Mouse (Mus musculus): ENCODE results near the gene Sec23a. TPM values are rescaled to one million over a fixed set of nuclear protein-coding genes. Genes with fewer than 3 reads are reported as not detected.

Gene Sec23a
- total and polyA plus RNA-seq, 2 experiments = 23.7 to 96.3 TPM

DNA sequence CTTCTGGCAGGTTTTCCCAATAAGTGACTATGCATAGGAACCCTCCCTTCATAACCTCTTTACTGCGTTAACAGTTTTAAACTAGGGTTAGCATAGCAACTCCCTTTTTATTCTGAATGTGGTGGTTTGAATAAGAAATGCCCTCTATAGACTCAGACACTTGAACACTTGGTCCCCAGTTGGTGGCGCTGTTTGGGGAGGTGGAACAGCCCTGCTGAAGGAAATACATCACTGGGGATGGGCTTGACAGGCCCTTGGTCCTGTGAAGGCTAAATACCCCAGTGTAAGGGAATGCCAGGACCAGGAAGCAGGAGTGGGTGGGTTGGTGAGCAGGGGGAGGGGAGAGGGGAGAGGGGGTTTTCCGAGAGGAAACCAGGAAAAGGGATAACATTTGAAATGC lies 92.3 kb downstream of the Sec23a start:
- no peaks in the 10 kb centered on the region for H3K36me3 ChIP-seq (ENCODE audit: control insufficient read depth, insufficient read depth, low read length)
- no peak overlapping the region for H3K27ac ChIP-seq (replicated peaks; ENCODE audit: insufficient read depth, low read depth, low read length)
- no peak overlapping the region for H3K9ac ChIP-seq (ENCODE audit: low read depth, low read length)
- no peak overlapping the region for H3K4me3 ChIP-seq (ENCODE audit: insufficient read depth, low read depth, low read length)
- no peaks in the 10 kb centered on the region for H3K79me2 ChIP-seq (ENCODE audit: control insufficient read depth, insufficient read depth, low read length)
- no peaks in the 10 kb centered on the region for H3K4me1 ChIP-seq (ENCODE audit: control insufficient read depth, insufficient read depth, low read length)
- no peak for DNase-seq (ENCODE audit: extremely low read depth, low read depth, low spot score)
- no peak for TF ChIP-seq POLR2A (IDR thresholded peaks at IDR 0.05; ENCODE audit: extremely low read depth, insufficient read depth, low read length)
- no peak for TF ChIP-seq CTCF (IDR thresholded peaks at IDR 0.05; ENCODE audit: low read depth, low read length)
- H3K27me3 ChIP-seq (ENCODE audit: control insufficient read depth, insufficient read depth, low read length) = no peaks in the 10 kb centered on the region
- WGBS = 70% methylated on average over 3 of the region's 3 CpGs

- no peak overlapping the region for H3K9ac ChIP-seq (ENCODE audit: low read depth, low read length)
- H3K79me2 ChIP-seq (ENCODE audit: control insufficient read depth, insufficient read depth, low read length) = no peaks in the 10 kb centered on the region
- H3K36me3 ChIP-seq (ENCODE audit: control insufficient read depth, insufficient read depth, low read length) = no peaks in the 10 kb centered on the region
- WGBS = 74% methylated on average over 4 of the region's 4 CpGs
- no peaks in the 10 kb centered on the region for H3K27me3 ChIP-seq (ENCODE audit: control insufficient read depth, insufficient read depth, low read length)
- no peaks in the 10 kb centered on the region for H3K4me1 ChIP-seq (ENCODE audit: control insufficient read depth, insufficient read depth, low read length)
- H3K27ac ChIP-seq (replicated peaks; ENCODE audit: insufficient read depth, low read depth, low read length) = no peak overlapping the region
- no peak for TF ChIP-seq CTCF (IDR thresholded peaks at IDR 0.05; ENCODE audit: low read depth, low read length)
- no peak for TF ChIP-seq POLR2A (IDR thresholded peaks at IDR 0.05; ENCODE audit: extremely low read depth, insufficient read depth, low read length)
- no peak overlapping the region for H3K4me3 ChIP-seq (ENCODE audit: insufficient read depth, low read depth, low read length)
- no peak for DNase-seq (ENCODE audit: extremely low read depth, low read depth, low spot score)
Measured at GRCm38 (mm10) chr12:58909826-58910225, 102.0 kb downstream of the Sec23a start.

Other genes starting within 250 kb of the Sec23a start
- 11.5 and 15.9 TPM in 2 replicates for gene Gemin2, start 1.4 kb upstream of the Sec23a start, total RNA-seq (2014; rRNA removed)
- gene Gemin2, start 1.4 kb upstream of the Sec23a start, polyA plus RNA-seq (2012; rRNA removed) = 3.7 and 4.8 TPM in 2 replicates
- 34.2 and 37.6 TPM in 2 replicates for gene Trappc6b, start 49.5 kb upstream of the Sec23a start, total RNA-seq (2014; rRNA removed)
- gene Trappc6b, start 49.5 kb upstream of the Sec23a start, polyA plus RNA-seq (2012; rRNA removed) = 63.9 and 68.0 TPM in 2 replicates
- gene Pnn, start 54.9 kb upstream of the Sec23a start, total RNA-seq (2014; rRNA removed) = 7.3 and 9.9 TPM in 2 replicates
- 4.7 and 8.6 TPM in 2 replicates for gene Pnn, start 54.9 kb upstream of the Sec23a start, polyA plus RNA-seq (2012; rRNA removed)
- gene Mia2, start 83.8 kb upstream of the Sec23a start, total RNA-seq (2014; rRNA removed) = 223 and 268 TPM in 2 replicates
- gene Mia2, start 83.8 kb upstream of the Sec23a start, polyA plus RNA-seq (2012; rRNA removed) = 87.2 and 94.7 TPM in 2 replicates
- 15.7 and 19.1 TPM in 2 replicates for gene Fbxo33, start 207.7 kb upstream of the Sec23a start, total RNA-seq (2014; rRNA removed)
- 3.8 and 5.1 TPM in 2 replicates for gene Fbxo33, start 207.7 kb upstream of the Sec23a start, polyA plus RNA-seq (2012; rRNA removed)